Mouse (Mus musculus) E14TG2a.4 (cell line): Measurements from ENCODE around the gene Pdcd11.
A peak's percentile ranks its signal among the peaks of the same experiment; 100 is the strongest.

Experiments
- H3K27me3 ChIP-seq: 2 replicates; pipeline ENCODE4 v1.6.1; 2014; ENCODE audit warnings: low read length, control low read depth; ENCODE audit not compliant: insufficient read depth
- H3K36me3 ChIP-seq: 2 replicates; pipeline ENCODE4 v1.6.1; 2014; ENCODE audit warnings: low read length, control low read depth; ENCODE audit not compliant: insufficient read depth
- H3K4me1 ChIP-seq: replicated peaks from 2 replicates; pipeline ENCODE4 v1.6.1; 2014; ENCODE audit warnings: low read depth, low read length, control low read depth
- H3K4me3 ChIP-seq: replicated peaks from 2 replicates; pipeline ENCODE4 v1.5.1; 2014; ENCODE audit warnings: mild to moderate bottlenecking, low read length
- H3K9me3 ChIP-seq: 2 replicates; pipeline ENCODE4 v1.6.1; 2014; ENCODE audit warnings: low read length, control low read depth
- CTCF ChIP-seq: conservative IDR thresholded peaks from 2 replicates; pipeline ENCODE4 v1.5.1; 2014; ENCODE audit warnings: low read length
- NANOG ChIP-seq: IDR thresholded peaks from 2 replicates; pipeline ENCODE4 v1.6.1; 2014; ENCODE audit warnings: borderline replicate concordance, low read length, mixed read lengths
- POU5F1 ChIP-seq: IDR thresholded peaks from 2 replicates; pipeline ENCODE4 v1.6.1; 2014; ENCODE audit warnings: low read length, borderline replicate concordance

Gene Pdcd11

DNA sequence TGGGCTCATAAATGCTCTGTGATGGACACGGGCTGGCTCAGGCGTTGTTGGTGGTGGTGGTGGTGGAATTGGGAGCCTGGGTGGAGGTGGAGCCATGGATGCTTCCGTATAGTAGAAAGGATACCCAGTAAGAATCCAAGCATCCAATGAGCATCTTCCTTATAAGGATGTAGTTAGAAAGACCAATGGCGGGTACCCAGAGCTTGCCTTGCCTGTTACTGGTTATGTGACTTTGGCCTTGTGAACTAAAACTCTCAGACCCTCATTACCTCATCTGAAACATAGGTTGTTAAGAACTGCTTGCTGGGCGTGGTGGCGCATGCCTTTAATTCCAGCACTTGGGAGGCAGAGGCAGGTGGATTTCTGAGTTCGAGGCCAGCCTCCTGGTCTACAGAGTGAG is 63.2 kb downstream of the Pdcd11 start:
- TF ChIP-seq NANOG: no peak
- no peak for TF ChIP-seq POU5F1
- no peak for TF ChIP-seq CTCF
- no peak overlapping the region for H3K4me3 ChIP-seq

DNA sequence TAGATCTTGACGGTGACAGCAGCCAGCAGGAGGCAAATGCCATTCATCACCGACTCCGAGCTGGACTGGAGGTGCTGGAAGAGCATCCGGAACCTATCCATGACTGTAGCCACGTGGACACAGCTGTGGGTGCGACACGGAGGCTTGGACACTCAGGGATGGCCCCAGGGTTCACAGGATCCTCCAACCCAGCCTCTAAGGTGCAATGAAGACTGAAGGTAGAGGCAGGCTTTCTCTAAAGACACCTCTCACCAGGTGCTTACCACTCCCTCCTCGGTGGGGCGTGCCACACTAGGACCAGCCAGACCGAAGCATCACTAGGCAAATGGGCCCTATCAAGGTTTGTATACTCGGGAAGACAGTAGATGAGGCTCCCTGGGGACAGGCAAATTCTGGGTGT is 67.1 kb downstream of the Pdcd11 start, which contains the start of gene Calhm3:
Calhm3 (minus strand) TSS at position 101 of the 400 bp plus-strand sequence.
- Histone ChIP-seq H3K9me3 (no peaks in the 10 kb centered on the region), H3K36me3 (no peaks in the 10 kb centered on the region), H3K4me1 (peaks cover 36% of the 10 kb centered on the region), H3K27me3 (no peaks in the 10 kb centered on the region), H3K4me3 (no peak within 1 kb of the TSS)
- TF ChIP-seq CTCF: no peak
- TF ChIP-seq NANOG: no peak
- TF ChIP-seq POU5F1: no peak

More for the DNA sequence above, 63.2 kb downstream of the Pdcd11 start:
- Histone ChIP-seq H3K27me3 (peaks cover 13% of the 10 kb centered on the region), H3K4me1 (peaks cover 62% of the 10 kb centered on the region), H3K9me3 (no peaks in the 10 kb centered on the region), H3K36me3 (no peaks in the 10 kb centered on the region)

DNA sequence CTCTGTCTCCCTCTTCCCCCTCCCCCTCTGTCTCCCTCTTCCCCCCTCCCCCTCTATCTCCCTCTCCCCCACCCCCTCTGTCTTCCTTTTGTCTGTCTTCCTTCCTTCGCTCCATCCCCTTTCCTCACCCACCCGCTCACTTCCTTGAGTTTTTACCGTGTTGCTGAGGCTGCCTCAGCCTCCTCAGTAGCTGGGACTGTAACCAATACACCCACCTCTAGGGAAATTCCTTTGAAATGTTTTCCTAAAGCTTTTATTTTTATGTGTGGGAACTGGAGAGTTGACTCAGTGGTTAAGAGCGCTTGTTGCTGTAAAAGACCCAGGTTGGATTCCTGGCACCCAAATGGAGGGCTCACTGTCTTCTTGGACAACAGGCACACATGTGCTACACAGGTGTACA is 71.1 kb downstream of the Pdcd11 start:
- no peaks in the 10 kb centered on the region for H3K27me3 ChIP-seq
- H3K4me1 ChIP-seq: peaks cover 25% of the 10 kb centered on the region
- H3K9me3 ChIP-seq: no peaks in the 10 kb centered on the region
- H3K4me3 ChIP-seq: no peak overlapping the region
- no peaks in the 10 kb centered on the region for H3K36me3 ChIP-seq
- no peak for TF ChIP-seq CTCF
- no peak for TF ChIP-seq POU5F1
- TF ChIP-seq NANOG: no peak

DNA sequence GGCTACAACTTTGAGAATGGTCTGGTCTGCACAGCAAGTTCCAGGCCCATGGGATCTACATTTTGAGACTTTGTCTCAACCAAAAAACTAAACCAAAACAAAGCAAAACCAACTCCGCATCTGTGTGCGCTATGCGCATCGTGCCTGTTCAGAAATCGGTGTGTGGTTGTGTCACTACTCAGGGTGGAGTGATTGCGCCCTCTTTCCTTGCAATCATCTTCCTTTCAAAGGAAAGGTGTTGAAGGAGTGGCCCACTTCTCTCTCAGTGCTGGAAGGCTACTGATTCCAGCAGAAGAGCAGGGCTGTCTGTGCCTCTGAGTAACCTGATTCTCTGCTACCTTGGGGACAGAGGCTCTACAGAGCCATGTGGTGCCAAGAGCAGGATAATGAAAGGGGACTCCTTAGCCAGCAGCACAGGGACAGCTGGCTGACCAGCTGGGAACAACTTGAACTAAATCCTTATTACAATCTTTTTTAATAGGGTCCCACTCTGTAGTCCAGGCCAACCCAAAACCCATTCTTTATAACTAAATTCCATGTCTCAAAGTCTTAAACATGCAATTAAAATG is 72.7 kb downstream of the Pdcd11 start:
- TF ChIP-seq CTCF (0 out of 2 replicates have a peak, but pooled peaks have one; percentile 5), NANOG (no peak)
- Histone ChIP-seq H3K9me3 (no peaks in the 10 kb centered on the region), H3K36me3 (no peaks in the 10 kb centered on the region), H3K4me3 (no peak overlapping the region), H3K4me1 (peaks cover 24% of the 10 kb centered on the region), H3K27me3 (no peaks in the 10 kb centered on the region)

DNA sequence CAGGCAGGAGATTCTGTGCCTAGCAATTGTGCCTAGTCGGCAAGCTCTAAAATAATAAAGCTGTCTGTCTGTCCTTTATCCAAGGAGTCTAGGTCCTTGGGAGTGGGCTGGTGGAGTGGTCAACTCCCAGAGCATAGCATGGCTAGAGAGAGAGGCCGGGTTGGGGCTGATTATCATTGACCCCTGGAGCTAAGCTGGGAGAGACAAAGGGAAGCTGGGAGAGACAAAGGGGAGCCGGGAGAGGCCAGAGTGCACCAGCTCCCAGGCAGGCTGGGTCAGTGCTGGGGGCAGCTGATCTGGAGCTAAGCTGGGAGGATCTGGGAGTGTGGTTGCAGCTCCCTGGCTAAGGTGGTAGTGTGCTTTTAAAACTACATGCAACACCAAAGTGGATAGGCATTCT is 76.2 kb downstream of the Pdcd11 start:
- Histone ChIP-seq H3K4me3 (no peak overlapping the region), H3K9me3 (peaks cover 13% of the 10 kb centered on the region)
- no peak for TF ChIP-seq CTCF
- no peak for TF ChIP-seq NANOG
- no peak for TF ChIP-seq POU5F1

GRCm38 (mm10) chr19:47167617-47168214 is 77.1 kb downstream of the Pdcd11 start:
- Histone ChIP-seq H3K9me3 (peaks cover 13% of the 10 kb centered on the region), H3K27me3 (no peaks in the 10 kb centered on the region), H3K4me3 (no peak overlapping the region), H3K4me1 (peaks cover 28% of the 10 kb centered on the region), H3K36me3 (no peaks in the 10 kb centered on the region)
- TF ChIP-seq CTCF: no peak

More for the DNA sequence above, 76.2 kb downstream of the Pdcd11 start:
- Histone ChIP-seq H3K27me3 (no peaks in the 10 kb centered on the region), H3K4me1 (peaks cover 24% of the 10 kb centered on the region), H3K36me3 (no peaks in the 10 kb centered on the region)

DNA sequence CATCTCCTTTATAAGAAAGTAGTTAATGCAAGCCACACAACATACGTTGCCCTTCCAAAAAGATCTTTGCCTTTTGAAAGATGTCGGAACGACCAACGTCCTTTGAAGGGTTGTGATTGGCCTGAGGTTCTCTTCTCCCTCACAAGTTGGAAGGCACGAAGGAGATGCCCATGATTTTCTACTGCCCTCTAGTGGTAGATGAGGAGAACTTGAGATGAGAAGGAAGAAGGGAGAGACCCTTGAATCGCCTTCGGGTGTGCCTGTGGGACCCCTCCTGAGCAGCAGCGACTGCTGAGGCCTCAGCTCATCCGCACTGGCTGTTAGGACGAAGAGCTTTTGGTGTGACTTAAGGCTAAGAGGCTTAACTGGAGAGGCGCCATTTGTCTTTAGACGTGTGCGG is 77.7 kb downstream of the Pdcd11 start:
- Histone ChIP-seq H3K36me3 (no peaks in the 10 kb centered on the region), H3K9me3 (peaks cover 13% of the 10 kb centered on the region), H3K27me3 (no peaks in the 10 kb centered on the region), H3K4me3 (no peak overlapping the region), H3K4me1 (peaks cover 29% of the 10 kb centered on the region)
- peak; percentile 67 for TF ChIP-seq CTCF
- TF ChIP-seq NANOG: no peak

DNA sequence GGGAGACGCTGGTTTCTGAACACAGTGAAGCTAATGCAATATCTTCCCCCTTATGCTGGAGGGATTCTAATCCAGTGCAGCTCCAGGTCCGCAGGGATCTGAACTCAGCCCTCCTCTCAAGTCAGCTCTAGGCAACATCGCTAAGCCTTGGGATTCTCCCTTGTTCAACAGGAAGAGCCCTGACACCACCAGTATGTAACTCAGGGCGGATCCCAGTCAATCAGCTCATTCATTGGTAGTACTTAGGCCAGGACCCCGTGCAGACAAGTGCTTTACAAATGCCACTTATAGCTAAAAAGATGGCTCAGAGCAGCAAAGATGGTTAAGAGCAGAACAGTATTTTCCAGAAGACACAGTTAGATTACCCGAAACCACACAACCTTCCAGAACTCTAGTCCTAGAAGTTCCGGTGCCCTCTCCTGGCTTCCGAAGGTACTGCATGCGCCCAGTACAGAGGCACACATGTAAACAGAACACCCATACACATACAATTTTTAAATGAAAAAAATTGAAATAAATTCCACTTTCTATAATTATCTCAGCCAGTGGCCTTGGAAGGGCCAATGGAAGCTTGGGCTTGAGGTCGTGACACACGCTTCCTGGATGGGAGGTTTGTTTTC is 78.3 kb downstream of the Pdcd11 start:
- TF ChIP-seq CTCF (peak; percentile 98), POU5F1 (no peak), NANOG (no peak)
- H3K4me1 ChIP-seq: peaks cover 26% of the 10 kb centered on the region
- no peak overlapping the region for H3K4me3 ChIP-seq
- peaks cover 13% of the 10 kb centered on the region for H3K9me3 ChIP-seq
- H3K27me3 ChIP-seq: peaks cover 3% of the 10 kb centered on the region; the same call in 1 of the 2 replicates
- H3K36me3 ChIP-seq: no peaks in the 10 kb centered on the region

- peaks cover 5% of the 10 kb centered on the region for H3K27me3 ChIP-seq
- H3K36me3 ChIP-seq: no peaks in the 10 kb centered on the region
- H3K4me1 ChIP-seq: peaks cover 51% of the 10 kb centered on the region
- no peak overlapping the region for H3K4me3 ChIP-seq
- peaks cover 13% of the 10 kb centered on the region for H3K9me3 ChIP-seq
- TF ChIP-seq CTCF (peak; percentile 40), POU5F1 (no peak), NANOG (no peak)
Measured at GRCm38 (mm10) chr19:47174515-47174914, 83.9 kb downstream of the Pdcd11 start.
